Mouse (Mus musculus) stomach, postnatal 0 days (tissue): ENCODE data around the gene Bud13.

Experiments used
- CTCF ChIP-seq: IDR thresholded peaks from 2 replicates; pipeline ENCODE4 v1.5.1; 2016; ENCODE audit warnings: antibody characterized with exemption, low read depth, mild to moderate bottlenecking, moderate library complexity
- EP300 ChIP-seq: optimal IDR thresholded peaks from 2 replicates; pipeline ENCODE3; 2016; ENCODE audit warnings: antibody characterized with exemption

DNA sequence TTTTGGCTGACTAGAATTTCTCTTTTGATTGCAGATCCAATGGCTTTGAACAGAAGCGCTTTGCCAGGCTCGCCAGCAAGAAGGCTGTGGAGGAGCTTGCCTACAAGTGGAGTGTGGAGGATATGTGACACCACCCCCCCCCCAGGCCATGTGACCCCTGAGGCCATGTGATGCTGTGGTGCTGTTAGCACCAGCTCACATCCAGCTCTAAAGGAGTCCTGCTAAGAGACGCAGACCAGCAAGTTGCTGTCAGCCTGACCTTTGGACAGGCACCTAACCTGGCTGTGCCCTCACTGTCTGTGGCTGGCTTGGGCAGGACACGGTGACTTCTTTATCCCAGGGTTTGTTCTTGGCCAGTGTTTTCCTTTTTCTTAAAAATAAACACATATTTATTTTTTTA is 15.6 kb downstream of the Bud13 start:
- TF ChIP-seq CTCF (no peak), EP300 (no peak)
